Mouse (Mus musculus) hindbrain, embryonic 11.5 days (tissue): ENCODE measurements at regions not wholly inside any gene's neighbourhood (a gene's known extent, or its start where the extent isn't known, plus 50 kb on each side); places are given as distances from the start of the nearest gene placed in this dataset.

ENCODE experiments used
- ATAC-seq: fragments of 200-750 bp; cut with Nextera tagmentation; 2 replicates; pipeline ENCODE4 v1.8.0; 2017; ENCODE audit warnings: mild to moderate bottlenecking, moderate TSS enrichment, moderate library complexity; ENCODE audit not compliant: low FRiP score
- DNase-seq: peaks from one replicate; pipeline ENCODE4 v3.0.0-alpha.2; 2015; ENCODE audit warnings: low spot score
- H3K27ac ChIP-seq: fragments of 300-500 bp; sonication (generic); 2 replicates; pipeline ENCODE4 v1.5.1; 2014; ENCODE audit warnings: mild to moderate bottlenecking, low read depth, low read length
- H3K27me3 ChIP-seq: fragments of 300-500 bp; sonication (generic); 2 replicates; pipeline ENCODE4 v1.6.1; 2014; ENCODE audit warnings: mild to moderate bottlenecking, low read length, moderate library complexity, mixed read lengths; ENCODE audit not compliant: control insufficient read depth, insufficient read depth
- H3K36me3 ChIP-seq: fragments of 300-500 bp; sonication (generic); 2 replicates; pipeline ENCODE4 v1.6.1; 2014; ENCODE audit warnings: mild to moderate bottlenecking, low read length, moderate library complexity, mixed read lengths; ENCODE audit not compliant: control insufficient read depth, insufficient read depth
- H3K4me1 ChIP-seq: fragments of 300-500 bp; sonication (generic); replicated peaks from 2 replicates; pipeline ENCODE4 v1.6.1; 2014; ENCODE audit warnings: low read length, mixed read lengths; ENCODE audit not compliant: control insufficient read depth, insufficient read depth
- H3K4me2 ChIP-seq: fragments of 300-500 bp; sonication (generic); replicated peaks from 2 replicates; pipeline ENCODE4 v1.6.1; 2014; ENCODE audit warnings: mild to moderate bottlenecking, low read depth, low read length
- H3K4me3 ChIP-seq: fragments of 300-500 bp; sonication (generic); 2 replicates; pipeline ENCODE4 v1.5.1; 2014; ENCODE audit warnings: low read depth, low read length
- H3K9ac ChIP-seq: fragments of 300-500 bp; sonication (generic); 2 replicates; pipeline ENCODE4 v1.6.1; 2014; ENCODE audit warnings: low read depth, low read length
- H3K9me3 ChIP-seq: fragments of 300-500 bp; sonication (generic); 2 replicates; pipeline ENCODE4 v1.6.1; 2016; ENCODE audit warnings: low read length; ENCODE audit not compliant: control insufficient read depth
- WGBS: fragments of 180-500 bp; shearing (Covaris S2); extraction: QIAGEN DNeasy Blood & Tissue Kit; methylation state at CpG from one replicate; pipeline ENCODE4 v1.1.7; 2014; 5-methylcytosine and 5-hydroxymethylcytosine counted together

DNA sequence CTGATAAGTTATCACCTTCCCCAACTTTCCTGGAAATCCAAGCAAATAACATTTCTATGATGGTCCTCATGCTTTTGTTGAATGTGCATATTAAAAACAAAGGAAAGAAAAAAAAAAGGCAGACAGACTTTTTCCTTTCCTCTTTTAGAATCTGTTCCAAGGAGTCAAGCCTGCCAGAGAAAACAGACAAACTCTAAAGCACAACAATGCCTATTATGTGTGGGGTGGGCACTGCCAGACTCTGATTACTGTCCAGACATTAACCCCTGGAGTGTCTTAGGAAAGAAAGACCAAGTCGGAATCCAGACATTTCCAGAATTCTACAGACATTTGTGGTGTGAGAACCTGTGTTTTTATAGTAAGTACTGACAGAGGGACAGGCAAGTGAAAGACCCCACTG lies 136.7 kb downstream of the Btg1 start:
- 36% methylated on average over 1 of the region's 1 CpGs for WGBS
- DNase-seq, result no peak
- no peak overlapping the region for H3K27ac ChIP-seq

DNA sequence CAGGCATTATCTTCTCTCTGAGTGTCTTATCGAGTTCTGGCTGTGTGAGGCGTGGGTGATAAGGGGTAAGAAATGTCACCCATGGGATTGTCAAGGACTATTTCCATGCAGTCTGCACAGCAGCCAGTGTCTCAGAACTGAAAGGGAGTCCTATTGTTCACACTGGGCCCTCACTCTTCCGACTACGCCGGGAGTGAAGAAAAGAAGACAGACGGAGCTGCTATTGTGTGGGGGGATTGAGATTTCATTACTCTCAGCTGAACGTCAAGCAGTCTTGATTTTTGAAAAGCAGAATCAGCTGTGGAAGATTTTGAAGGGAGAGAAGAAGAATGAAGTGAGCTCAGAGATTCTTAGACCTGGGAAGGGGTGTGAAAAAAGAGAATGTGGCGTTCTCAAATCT lies 138.9 kb downstream of the Btg1 start:
- DNase-seq (peak; percentile 46), ATAC-seq (peak; percentile 80)
- H3K36me3 ChIP-seq, result no peaks in the 10 kb centered on the region
- H3K4me2 ChIP-seq, result no peak overlapping the region
- 0 out of 2 replicates have a peak, but pooled peaks cover 3% of the 10 kb centered on the region for H3K4me1 ChIP-seq
- no peaks in the 10 kb centered on the region for H3K9me3 ChIP-seq
- no peak overlapping the region for H3K9ac ChIP-seq
- H3K27me3 ChIP-seq, result no peaks in the 10 kb centered on the region
- H3K4me3 ChIP-seq, result no peak overlapping the region
- WGBS, result 37% methylated on average over 8 of the region's 8 CpGs
- H3K27ac ChIP-seq, result peak overlapping the region; percentile 67

More for the DNA sequence above, 136.7 kb downstream of the Btg1 start:
- no peak overlapping the region for H3K9ac ChIP-seq
- ATAC-seq, result no peak
- H3K4me1 ChIP-seq, result 0 out of 2 replicates have a peak, but pooled peaks cover 3% of the 10 kb centered on the region
- no peak overlapping the region for H3K4me3 ChIP-seq
- H3K4me2 ChIP-seq, result no peak overlapping the region
- no peaks in the 10 kb centered on the region for H3K36me3 ChIP-seq
- no peaks in the 10 kb centered on the region for H3K9me3 ChIP-seq
- H3K27me3 ChIP-seq, result no peaks in the 10 kb centered on the region

DNA sequence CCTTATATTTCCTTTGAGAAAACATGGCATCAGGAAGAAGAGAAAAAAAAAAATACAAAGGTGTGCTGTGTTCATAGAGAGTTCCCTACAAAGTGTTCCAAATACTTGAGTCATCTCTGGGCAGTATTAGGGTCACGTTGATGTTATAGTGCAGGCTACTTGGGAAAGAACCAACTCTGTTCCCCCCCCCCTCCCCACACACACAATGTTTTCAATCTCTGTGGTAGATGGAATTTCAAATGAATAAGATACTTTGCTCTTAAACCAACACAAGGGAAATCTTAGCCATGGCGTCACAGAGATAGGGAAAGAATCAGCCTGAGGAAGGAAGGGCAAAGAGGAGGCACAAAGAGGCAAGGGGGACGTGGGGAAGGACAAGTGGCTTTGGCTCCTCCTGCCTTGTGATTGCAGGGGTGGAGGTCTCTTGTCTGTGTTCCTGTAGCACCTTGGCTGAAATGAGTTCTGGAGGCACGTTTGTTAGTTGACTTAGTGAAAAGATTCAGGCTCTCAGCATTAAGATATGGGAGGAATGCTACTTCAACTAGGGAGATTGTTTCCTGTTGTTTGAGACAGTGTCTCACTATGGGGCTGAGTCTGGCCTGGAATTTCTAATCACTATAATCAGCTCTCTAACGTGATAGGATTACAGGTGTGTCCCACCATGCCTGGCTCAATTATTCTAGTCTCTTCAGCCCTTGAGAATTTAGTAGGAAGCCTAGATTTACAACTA lies 139.7 kb downstream of the Btg1 start:
- Histone ChIP-seq H3K4me3 (no peak overlapping the region), H3K9me3 (no peaks in the 10 kb centered on the region), H3K4me2 (no peak overlapping the region), H3K4me1 (0 out of 2 replicates have a peak, but pooled peaks cover 3% of the 10 kb centered on the region), H3K36me3 (no peaks in the 10 kb centered on the region), H3K9ac (no peak overlapping the region), H3K27me3 (no peaks in the 10 kb centered on the region), H3K27ac (no peak overlapping the region)
- no peak for ATAC-seq
- 55% methylated on average over 5 of the region's 5 CpGs for WGBS
- no peak for DNase-seq

- Histone ChIP-seq H3K4me2 (no peak overlapping the region), H3K36me3 (no peaks in the 10 kb centered on the region), H3K27ac (no peak overlapping the region), H3K9me3 (no peaks in the 10 kb centered on the region), H3K9ac (no peak overlapping the region), H3K27me3 (no peaks in the 10 kb centered on the region), H3K4me1 (0 out of 2 replicates have a peak, but pooled peaks cover 3% of the 10 kb centered on the region), H3K4me3 (no peak overlapping the region)
- ATAC-seq (no peak), DNase-seq (no peak)
- WGBS, result 81% methylated on average over 1 of the region's 1 CpGs
These were observed 140.5 kb downstream of the Btg1 start for GRCm38 (mm10) chr10:96757311-96757710.

DNA sequence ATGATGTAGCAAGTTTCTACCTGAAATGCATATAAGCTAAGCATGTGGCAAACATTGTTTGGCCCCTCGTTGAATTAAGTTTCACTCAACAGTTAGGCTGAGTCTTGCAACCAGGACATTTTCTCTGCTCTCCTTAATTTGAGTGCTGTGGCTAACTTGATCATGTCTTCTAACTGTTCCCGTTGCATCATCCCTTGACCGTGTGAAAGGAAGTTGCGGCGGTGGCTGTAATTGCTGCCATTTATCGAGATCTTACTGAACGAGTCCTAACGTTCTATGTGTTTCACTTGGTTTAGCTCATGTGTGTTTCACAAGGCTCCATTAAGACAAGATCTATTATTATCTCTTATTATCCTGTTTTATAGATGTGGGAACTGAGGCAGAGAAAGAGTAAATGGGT lies 144.8 kb downstream of the Btg1 start:
- WGBS, result 95% methylated on average over 8 of the region's 8 CpGs
- DNase-seq, result no peak
- no peaks in the 10 kb centered on the region for H3K36me3 ChIP-seq
- H3K27me3 ChIP-seq, result no peaks in the 10 kb centered on the region
- no peak overlapping the region for H3K4me3 ChIP-seq
- H3K4me1 ChIP-seq, result no peaks in the 10 kb centered on the region
- no peak overlapping the region for H3K4me2 ChIP-seq
- no peak for ATAC-seq
- no peak overlapping the region for H3K27ac ChIP-seq
- H3K9me3 ChIP-seq, result no peaks in the 10 kb centered on the region
- no peak overlapping the region for H3K9ac ChIP-seq

GRCm38 (mm10) chr10:96765626-96766025 lies 148.8 kb downstream of the Btg1 start:
- H3K4me3 ChIP-seq, result no peak overlapping the region
- no peaks in the 10 kb centered on the region for H3K9me3 ChIP-seq
- H3K36me3 ChIP-seq, result no peaks in the 10 kb centered on the region
- DNase-seq, result no peak
- WGBS, result 87% methylated on average over 5 of the region's 5 CpGs
- H3K4me1 ChIP-seq, result no peaks in the 10 kb centered on the region
- no peak overlapping the region for H3K9ac ChIP-seq
- no peak overlapping the region for H3K4me2 ChIP-seq
- H3K27ac ChIP-seq, result no peak overlapping the region
- no peaks in the 10 kb centered on the region for H3K27me3 ChIP-seq
- no peak for ATAC-seq

- Histone ChIP-seq H3K4me3 (no peak overlapping the region), H3K9ac (no peak overlapping the region), H3K4me2 (no peak overlapping the region), H3K27ac (no peak overlapping the region), H3K9me3 (no peaks in the 10 kb centered on the region), H3K4me1 (no peaks in the 10 kb centered on the region), H3K27me3 (no peaks in the 10 kb centered on the region), H3K36me3 (no peaks in the 10 kb centered on the region)
- WGBS, result 85% methylated on average over 1 of the region's 1 CpGs
- ATAC-seq (no peak), DNase-seq (no peak)
These were observed 161.4 kb downstream of the Btg1 start for GRCm38 (mm10) chr10:96778220-96778619.

GRCm38 (mm10) chr10:96783966-96784365 lies 167.2 kb downstream of the Btg1 start:
- Histone ChIP-seq H3K36me3 (no peaks in the 10 kb centered on the region), H3K4me3 (no peak overlapping the region), H3K9me3 (no peaks in the 10 kb centered on the region), H3K9ac (no peak overlapping the region), H3K4me2 (no peak overlapping the region), H3K27ac (no peak overlapping the region), H3K27me3 (no peaks in the 10 kb centered on the region), H3K4me1 (no peaks in the 10 kb centered on the region)
- no peak for ATAC-seq
- no peak for DNase-seq
- WGBS, result 98% methylated on average over 5 of the region's 5 CpGs

DNA sequence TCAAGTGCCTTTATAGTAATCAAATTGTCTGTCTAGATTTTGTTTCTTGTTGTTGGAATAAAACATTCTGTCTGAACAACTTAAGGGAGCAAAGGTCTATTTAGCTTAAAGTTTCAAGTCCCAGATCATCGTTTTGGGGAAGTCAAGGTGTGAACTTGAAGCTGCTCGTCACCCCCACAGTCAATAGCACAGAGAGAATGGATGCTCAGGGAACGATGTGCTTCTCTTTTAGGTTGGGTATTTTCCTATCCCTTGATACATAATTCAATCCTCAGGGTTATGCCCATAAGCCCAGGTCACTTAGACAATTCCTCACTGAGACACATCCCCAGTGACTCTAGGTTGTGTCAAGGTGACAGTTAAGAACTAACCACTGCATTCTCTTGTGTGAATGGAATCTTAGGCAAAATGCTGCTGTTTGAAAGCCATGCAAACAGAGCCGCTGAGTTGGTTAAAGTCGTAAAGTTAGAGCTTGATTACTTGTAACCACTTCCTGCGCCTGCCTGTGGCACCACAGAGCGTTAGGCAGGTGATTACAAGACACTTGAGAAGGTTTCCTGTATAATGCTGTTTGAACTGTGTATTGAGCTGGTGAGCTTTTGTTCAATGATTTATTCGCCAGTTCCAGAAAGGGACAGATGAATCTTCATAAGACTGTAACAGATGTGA lies 170.2 kb downstream of the Btg1 start:
- H3K36me3 ChIP-seq, result no peaks in the 10 kb centered on the region
- H3K27ac ChIP-seq, result no peak overlapping the region
- H3K9ac ChIP-seq, result no peak overlapping the region
- ATAC-seq (no peak), DNase-seq (no peak)
- no peak overlapping the region for H3K4me2 ChIP-seq
- no peaks in the 10 kb centered on the region for H3K9me3 ChIP-seq
- H3K4me1 ChIP-seq, result no peaks in the 10 kb centered on the region
- no peak overlapping the region for H3K4me3 ChIP-seq
- H3K27me3 ChIP-seq, result no peaks in the 10 kb centered on the region
- 80% methylated on average over 8 of the region's 8 CpGs for WGBS
